Mouse (Mus musculus) forebrain, embryonic 13.5 days (tissue): ENCODE results near the gene Srsf3. TPM values are rescaled to one million over a fixed set of nuclear protein-coding genes. Genes with fewer than 3 reads are reported as not detected.
A peak's percentile ranks its signal among the peaks of the same experiment; 100 is the strongest.

Experiments used
- ATAC-seq: fragments of 200-750 bp; cut with Nextera tagmentation; 2 replicates; pipeline ENCODE4 v1.8.0; 2017
- H3K27ac ChIP-seq: fragments of 300-500 bp; sonication (generic); 2 replicates; pipeline ENCODE4 v1.5.1; 2015; ENCODE audit warnings: inconsistent platforms, mild to moderate bottlenecking, moderate library complexity
- H3K27me3 ChIP-seq: fragments of 300-500 bp; sonication (generic); 2 replicates; pipeline ENCODE4 v1.6.1; 2015; ENCODE audit warnings: mild to moderate bottlenecking, inconsistent platforms
- H3K36me3 ChIP-seq: fragments of 300-500 bp; sonication (generic); 2 replicates; pipeline ENCODE4 v1.6.1; 2015; ENCODE audit warnings: mild to moderate bottlenecking, inconsistent platforms; ENCODE audit not compliant: poor library complexity, severe bottlenecking
- H3K4me1 ChIP-seq: fragments of 300-500 bp; sonication (generic); 2 replicates; pipeline ENCODE4 v1.6.1; 2015; ENCODE audit warnings: inconsistent platforms
- H3K4me2 ChIP-seq: fragments of 300-500 bp; sonication (generic); 2 replicates; pipeline ENCODE4 v1.6.1; 2015; ENCODE audit warnings: inconsistent platforms, mild to moderate bottlenecking, moderate library complexity
- H3K4me3 ChIP-seq: fragments of 300-500 bp; sonication (generic); 2 replicates; pipeline ENCODE4 v1.5.1; 2015; ENCODE audit warnings: mild to moderate bottlenecking, inconsistent platforms
- H3K9ac ChIP-seq: fragments of 300-500 bp; sonication (generic); 2 replicates; pipeline ENCODE4 v1.6.1; 2015; ENCODE audit warnings: mild to moderate bottlenecking, inconsistent platforms
- H3K9me3 ChIP-seq: fragments of 300-500 bp; sonication (generic); replicated peaks from 2 replicates; pipeline ENCODE4 v1.6.1; 2016; ENCODE audit warnings: inconsistent platforms
- WGBS: fragments of 180-500 bp; shearing (Covaris S2); methylation state at CpG from one replicate; pipeline ENCODE4 v1.1.7; 2015; 5-methylcytosine and 5-hydroxymethylcytosine counted together
- polyA plus RNA-seq: library from polyadenylated mRNA; unstranded; fragments of >200 nt; fragmentation: Nextera tagmentation; extraction: Ambion mirVana; gene quantifications from 2 replicates; pipeline ENCODE4 v1.2.1, GENCODE M21; 2015

Gene Srsf3
- polyA plus RNA-seq, 1 experiment from 2014 or later: 753 TPM

DNA sequence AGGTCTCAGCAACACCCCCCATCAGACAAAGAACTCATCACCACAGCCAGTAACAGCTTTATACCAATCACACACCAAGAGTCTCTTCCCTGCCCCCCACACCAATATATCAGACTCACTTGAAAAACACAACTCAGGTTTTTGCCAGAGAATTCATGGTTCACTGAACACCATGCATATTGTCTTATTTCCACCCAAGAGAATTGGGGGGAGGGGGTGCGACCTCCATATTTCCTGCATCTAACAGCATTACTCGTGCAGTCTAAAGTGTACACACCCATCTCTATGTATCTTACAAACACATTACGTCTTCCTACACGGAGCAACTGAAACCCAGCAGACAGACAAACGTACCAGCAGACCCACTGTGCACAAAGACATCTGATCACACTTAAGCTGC lies 39.4 kb downstream of the Srsf3 start:
- H3K36me3 ChIP-seq: no peaks in the 10 kb centered on the region
- no peak overlapping the region for H3K27ac ChIP-seq
- H3K4me2 ChIP-seq: no peak overlapping the region
- 0 out of 2 replicates have a peak, but pooled peaks cover 5% of the 10 kb centered on the region for H3K27me3 ChIP-seq
- H3K9me3 ChIP-seq: no peaks in the 10 kb centered on the region
- H3K4me1 ChIP-seq: peaks cover 6% of the 10 kb centered on the region
- ATAC-seq: no peak
- no peak overlapping the region for H3K4me3 ChIP-seq
- 88% methylated on average over 5 of the region's 5 CpGs for WGBS
- H3K9ac ChIP-seq: no peak overlapping the region

- WGBS: 26% methylated on average over 11 of the region's 11 CpGs
- Histone ChIP-seq H3K4me2 (no peak overlapping the region), H3K4me3 (no peak overlapping the region), H3K36me3 (no peaks in the 10 kb centered on the region), H3K9ac (no peak overlapping the region), H3K9me3 (no peaks in the 10 kb centered on the region), H3K27me3 (0 out of 2 replicates have a peak, but pooled peaks cover 5% of the 10 kb centered on the region), H3K4me1 (peaks cover 8% of the 10 kb centered on the region), H3K27ac (no peak overlapping the region)
- ATAC-seq: no peak
Measured at GRCm38 (mm10) chr17:29072701-29073307, 40.4 kb downstream of the Srsf3 start.

GRCm38 (mm10) chr17:29073313-29073712 lies 40.9 kb downstream of the Srsf3 start:
- Histone ChIP-seq H3K27me3 (0 out of 2 replicates have a peak, but pooled peaks cover 5% of the 10 kb centered on the region), H3K4me2 (no peak overlapping the region), H3K9me3 (no peaks in the 10 kb centered on the region), H3K27ac (no peak overlapping the region), H3K4me1 (peaks cover 13% of the 10 kb centered on the region), H3K36me3 (no peaks in the 10 kb centered on the region), H3K9ac (no peak overlapping the region), H3K4me3 (no peak overlapping the region)
- WGBS: 73% methylated on average over 5 of the region's 5 CpGs
- no peak for ATAC-seq

DNA sequence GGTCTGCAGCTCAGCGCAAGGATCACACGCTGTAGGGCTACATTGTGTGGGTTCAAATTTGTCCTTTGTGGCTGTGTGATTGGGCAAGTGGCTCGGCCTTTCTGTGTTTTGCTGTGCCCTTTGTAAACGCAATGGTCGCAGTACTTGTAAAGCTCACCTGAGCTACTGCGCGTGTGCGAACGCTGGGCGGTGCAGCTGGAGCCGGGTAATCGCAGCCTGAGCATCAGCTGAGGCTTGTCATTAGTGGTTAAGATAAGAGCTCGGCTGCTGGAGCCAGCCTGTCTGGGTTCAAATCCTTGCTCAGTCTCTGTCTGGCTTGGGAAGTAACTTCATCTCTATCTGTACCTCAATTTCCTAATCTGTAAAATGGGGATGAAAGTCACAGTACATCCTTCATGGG lies 41.7 kb downstream of the Srsf3 start:
- Histone ChIP-seq H3K4me1 (peaks cover 20% of the 10 kb centered on the region), H3K4me3 (no peak overlapping the region), H3K9me3 (no peaks in the 10 kb centered on the region), H3K27me3 (0 out of 2 replicates have a peak, but pooled peaks cover 5% of the 10 kb centered on the region), H3K9ac (no peak overlapping the region), H3K27ac (no peak overlapping the region), H3K4me2 (no peak overlapping the region), H3K36me3 (no peaks in the 10 kb centered on the region)
- 79% methylated on average over 13 of the region's 13 CpGs for WGBS
- no peak for ATAC-seq

GRCm38 (mm10) chr17:29076235-29076634 lies 43.8 kb downstream of the Srsf3 start:
- WGBS: 89% methylated on average over 8 of the region's 8 CpGs
- H3K4me2 ChIP-seq: no peak overlapping the region
- H3K9ac ChIP-seq: no peak overlapping the region
- no peaks in the 10 kb centered on the region for H3K9me3 ChIP-seq
- ATAC-seq: no peak
- H3K27me3 ChIP-seq: peaks cover 13% of the 10 kb centered on the region
- peaks cover 31% of the 10 kb centered on the region for H3K4me1 ChIP-seq
- H3K27ac ChIP-seq: no peak overlapping the region
- H3K36me3 ChIP-seq: no peaks in the 10 kb centered on the region
- H3K4me3 ChIP-seq: no peak overlapping the region

GRCm38 (mm10) chr17:29077786-29078509 lies 45.5 kb downstream of the Srsf3 start:
- ATAC-seq: 0 out of 2 replicates have a peak, but pooled peaks have one; percentile 45
- H3K4me1 ChIP-seq: peaks cover 39% of the 10 kb centered on the region

DNA sequence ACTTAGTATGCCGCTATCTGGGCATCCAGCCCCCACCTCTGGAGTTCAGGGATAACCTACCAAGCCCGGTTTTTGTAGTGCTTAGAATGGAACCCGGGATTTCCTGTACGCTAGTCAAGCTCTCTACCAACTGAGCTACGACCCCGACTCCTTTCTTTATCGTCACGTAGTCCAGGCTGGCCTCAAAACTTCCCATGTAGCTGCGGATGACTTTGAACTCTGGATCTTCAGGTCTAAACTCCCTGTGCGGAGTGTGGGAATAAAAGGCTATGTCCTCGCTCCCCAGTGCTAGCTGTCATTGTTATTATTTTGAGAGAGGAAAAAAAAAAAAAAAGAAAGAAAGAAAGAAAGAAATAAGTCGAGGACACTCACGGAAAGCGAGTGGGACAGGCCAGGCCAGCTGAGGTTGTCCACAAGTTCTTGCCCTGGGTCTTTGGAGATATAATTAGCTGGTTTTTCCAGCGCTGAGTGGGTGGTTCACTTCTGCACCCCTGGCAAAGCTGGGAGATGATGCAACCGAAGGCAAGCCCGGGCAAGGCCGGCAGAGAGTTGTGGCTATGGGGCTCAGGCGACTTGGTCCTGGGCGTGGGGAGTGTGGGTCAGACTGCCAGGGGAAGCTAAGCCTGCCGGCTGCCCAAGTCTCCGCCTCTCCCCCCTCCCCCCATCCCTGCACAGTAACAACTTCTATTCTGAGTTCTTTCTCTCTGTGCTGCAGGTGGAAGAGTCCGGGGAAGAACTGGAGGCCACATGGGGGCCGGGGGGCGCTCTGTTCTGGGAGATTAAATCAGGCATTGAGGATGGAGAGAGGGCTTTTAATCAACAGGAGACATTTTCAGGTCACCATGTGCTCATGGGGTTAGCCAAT lies 46.3 kb downstream of the Srsf3 start:
- Histone ChIP-seq H3K4me3 (peak overlapping the region; percentile 12), H3K9me3 (no peaks in the 10 kb centered on the region), H3K4me2 (peak overlapping the region; percentile 53), H3K27ac (no peak overlapping the region; the same call in 1 of the 2 replicates), H3K9ac (0 out of 2 replicates have a peak overlapping the region, but pooled peaks have one; percentile 34), H3K4me1 (peaks cover 35% of the 10 kb centered on the region), H3K27me3 (peaks cover 23% of the 10 kb centered on the region), H3K36me3 (no peaks in the 10 kb centered on the region)
- 5% methylated on average over 25 of the region's 25 CpGs for WGBS
- ATAC-seq: no peak

More at GRCm38 (mm10) chr17:29077786-29078509, 45.5 kb downstream of the Srsf3 start:
- H3K36me3 ChIP-seq: no peaks in the 10 kb centered on the region
- H3K27ac ChIP-seq: no peak overlapping the region
- H3K9ac ChIP-seq: 0 out of 2 replicates have a peak overlapping the region, but pooled peaks have one; percentile 34
- H3K4me2 ChIP-seq: peak overlapping the region; percentile 53
- no peaks in the 10 kb centered on the region for H3K9me3 ChIP-seq
- peaks cover 23% of the 10 kb centered on the region for H3K27me3 ChIP-seq
- 19% methylated on average over 14 of the region's 14 CpGs for WGBS
- H3K4me3 ChIP-seq: peak overlapping the region; percentile 12

GRCm38 (mm10) chr17:29080758-29081617 lies 48.6 kb downstream of the Srsf3 start:
- Histone ChIP-seq H3K4me1 (peaks cover 35% of the 10 kb centered on the region), H3K9ac (no peak overlapping the region), H3K36me3 (no peaks in the 10 kb centered on the region), H3K9me3 (no peaks in the 10 kb centered on the region), H3K4me3 (no peak overlapping the region), H3K4me2 (peak overlapping the region; percentile 33), H3K27me3 (peaks cover 22% of the 10 kb centered on the region), H3K27ac (no peak overlapping the region)
- 5% methylated on average over 23 of the region's 23 CpGs for WGBS
- peak; percentile 41; the same call in 1 of the 2 replicates for ATAC-seq

- H3K27me3 ChIP-seq: peaks cover 22% of the 10 kb centered on the region
- H3K4me3 ChIP-seq: no peak overlapping the region
Measured at GRCm38 (mm10) chr17:29081618-29082381, 49.4 kb downstream of the Srsf3 start.

DNA sequence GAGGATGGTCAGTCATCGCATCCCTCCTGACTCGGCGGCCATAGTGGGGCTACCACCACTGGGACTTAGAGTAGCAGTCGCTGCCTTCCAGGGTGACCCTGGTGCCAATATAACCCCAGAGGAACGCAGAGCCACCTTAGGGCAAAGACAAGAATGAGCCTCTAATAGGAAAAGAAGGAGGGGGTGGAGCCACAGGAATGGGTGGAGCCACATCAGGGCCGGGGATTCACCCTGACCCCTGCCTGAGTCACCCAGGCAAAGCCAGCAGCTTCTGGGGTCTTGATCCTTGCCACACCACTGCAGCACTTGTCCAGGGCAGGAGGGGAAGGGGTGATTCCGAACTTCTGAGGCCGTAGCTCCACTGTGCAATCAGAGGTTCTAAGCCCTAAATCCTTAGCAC lies 51.2 kb downstream of the Srsf3 start:
- H3K4me1 ChIP-seq: peaks cover 26% of the 10 kb centered on the region

More at GRCm38 (mm10) chr17:29081618-29082381, 49.4 kb downstream of the Srsf3 start:
- H3K9ac ChIP-seq: no peak overlapping the region
- peak overlapping the region; percentile 33 for H3K4me2 ChIP-seq
- 0 out of 2 replicates have a peak overlapping the region, but pooled peaks have one; percentile 31 for H3K27ac ChIP-seq
- 4% methylated on average over 21 of the region's 21 CpGs for WGBS
- H3K4me1 ChIP-seq: peaks cover 35% of the 10 kb centered on the region
- no peak for ATAC-seq
- no peaks in the 10 kb centered on the region for H3K36me3 ChIP-seq
- H3K9me3 ChIP-seq: no peaks in the 10 kb centered on the region

More for the DNA sequence above, 51.2 kb downstream of the Srsf3 start:
- peaks cover 22% of the 10 kb centered on the region for H3K27me3 ChIP-seq
- no peak overlapping the region for H3K4me3 ChIP-seq
- no peak for ATAC-seq
- no peak overlapping the region for H3K9ac ChIP-seq
- 93% methylated on average over 8 of the region's 8 CpGs for WGBS
- no peak overlapping the region for H3K27ac ChIP-seq
- H3K9me3 ChIP-seq: no peaks in the 10 kb centered on the region
- no peak overlapping the region for H3K4me2 ChIP-seq
- H3K36me3 ChIP-seq: no peaks in the 10 kb centered on the region
